Mouse (Mus musculus) monocyte, adult 5-6 weeks (primary cell): Measurements from ENCODE around the gene Rdh8. TPM values are rescaled to one million over a fixed set of nuclear protein-coding genes. Genes with fewer than 3 reads are reported as not detected.
A peak's percentile ranks its signal among the peaks of the same experiment; 100 is the strongest.
"Not testable (repeated sequence)": the region's sequence is repeated elsewhere in the genome, so short reads cannot be mapped to it uniquely, and the experiment has no call there.

Source experiments
- ATAC-seq: fragments of 153-309, 156-312 bp; replicated peaks from 2 replicates; pipeline ENCODE4 v1.8.0; 2017; ENCODE audit warnings: mild to moderate bottlenecking; ENCODE audit not compliant: low TSS enrichment, insufficient number of reproducible peaks, severe bottlenecking, poor library complexity, low FRiP score
- total RNA-seq: library from RNA; stranded (forward); fragments of 200-1000, 200-491, 200-594 nt; gene quantifications from 3 replicates; pipeline ENCODE4 v1.2.3, GENCODE M21; 2017

The Rdh8 gene
- total RNA-seq, 1 experiment from 2014 or later, result not detected

- peak; percentile 73; the same call in 1 of the 2 replicates for ATAC-seq
Observed at GRCm38 (mm10) chr9:20830901-20831643, 12.8 kb downstream of the Rdh8 start.

DNA sequence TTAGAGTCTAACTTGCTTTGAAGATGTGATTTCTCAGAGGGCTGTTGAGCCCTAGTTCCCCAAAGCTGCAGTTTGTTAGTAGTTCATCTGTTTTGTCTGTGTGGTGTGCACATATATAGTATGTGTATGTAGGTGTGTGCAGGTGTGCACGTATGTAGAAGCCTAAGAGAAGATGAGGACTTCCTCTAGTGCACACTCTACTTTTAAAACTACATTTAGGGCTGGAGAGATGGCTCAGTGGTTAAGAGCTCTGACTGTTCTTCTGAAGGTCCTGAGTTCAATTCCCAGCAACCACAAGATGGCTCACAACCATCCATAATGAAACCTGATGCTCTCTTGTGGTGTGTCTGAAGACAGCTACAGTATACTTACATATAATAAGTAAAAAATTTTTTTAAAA, 16.6 kb downstream of the Rdh8 start:
- no peak for ATAC-seq

GRCm38 (mm10) chr9:20835431-20835954, 17.2 kb downstream of the Rdh8 start:
- ATAC-seq, result not testable (repeated sequence)

DNA sequence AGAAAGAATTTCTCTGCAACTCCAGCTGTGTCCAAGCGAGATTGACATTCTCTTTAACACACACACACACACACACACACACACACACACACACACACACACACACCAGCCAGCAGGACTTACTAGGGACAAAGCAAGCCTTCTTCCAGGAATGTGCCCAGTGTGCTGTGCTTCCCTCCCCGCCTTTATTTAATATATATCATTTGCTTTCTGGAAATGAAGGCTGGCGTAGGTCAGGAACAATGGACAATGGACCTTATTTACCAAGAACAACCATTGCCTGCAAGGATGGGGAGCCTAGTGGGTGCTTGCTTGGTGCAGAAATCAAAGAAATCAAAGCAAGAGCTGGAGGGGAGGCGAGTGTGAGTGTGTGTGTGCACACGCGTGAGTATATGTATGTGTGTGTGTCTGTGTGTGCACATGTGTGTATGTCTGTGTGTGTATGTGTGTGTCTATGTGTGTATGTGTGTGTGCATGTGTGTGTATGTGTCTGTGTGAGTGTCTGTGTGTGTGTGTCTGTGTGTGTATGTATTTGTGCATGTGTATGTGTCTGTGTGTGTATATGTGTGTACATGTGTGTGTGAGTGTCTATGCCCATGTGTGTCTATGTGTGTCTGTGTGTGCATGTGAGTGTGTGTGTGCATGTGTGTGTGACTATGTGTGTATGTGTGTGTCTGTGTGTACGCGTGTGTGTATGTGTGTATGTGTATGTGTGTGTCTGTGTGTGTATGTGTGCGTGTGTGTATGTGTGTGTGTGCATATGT, 19.1 kb downstream of the Rdh8 start:
- ATAC-seq, result no peak

GRCm38 (mm10) chr9:20838931-20839330, 20.6 kb downstream of the Rdh8 start:
- ATAC-seq, result no peak

GRCm38 (mm10) chr9:20842211-20842610, 23.9 kb downstream of the Rdh8 start:
- ATAC-seq, result no peak

DNA sequence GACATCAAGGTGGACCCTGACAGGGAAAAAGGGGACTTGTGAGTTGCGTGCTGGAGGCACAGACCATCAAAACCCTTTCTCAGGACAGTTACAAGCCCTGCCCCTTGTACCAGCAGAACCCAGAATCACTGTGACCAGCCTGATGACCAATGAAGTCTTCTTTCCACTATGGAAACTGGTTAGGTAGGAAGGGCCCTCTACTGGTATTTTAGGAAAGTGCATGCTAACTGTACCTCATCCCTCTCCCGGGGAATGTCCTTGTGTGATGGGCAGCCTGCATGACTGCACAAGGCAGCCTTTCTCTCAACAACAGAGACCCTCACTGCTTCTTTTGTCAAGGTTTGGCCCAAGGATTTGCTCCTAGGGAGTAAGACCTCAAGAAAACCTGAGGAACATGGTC, 24.4 kb downstream of the Rdh8 start:
- no peak for ATAC-seq

DNA sequence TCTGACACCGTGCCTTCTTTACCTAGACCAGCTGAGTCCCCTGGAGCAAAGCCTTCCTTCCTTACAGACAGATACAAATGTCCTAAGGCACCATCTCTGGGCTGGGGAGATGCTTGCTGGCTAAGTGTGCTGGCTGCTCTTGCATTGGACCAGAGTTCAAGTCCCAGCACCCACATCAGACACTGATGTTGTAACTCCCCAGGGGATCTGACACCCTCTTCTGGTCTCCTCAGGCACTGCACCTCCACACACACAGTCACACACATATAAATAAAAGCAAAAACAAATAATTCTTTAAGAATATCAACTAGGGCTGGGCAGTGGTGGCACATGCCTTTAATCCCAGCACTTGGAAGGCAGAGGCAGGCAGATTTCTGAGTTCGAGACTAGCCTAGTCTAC, 31.9 kb downstream of the Rdh8 start:
- no peak for ATAC-seq

DNA sequence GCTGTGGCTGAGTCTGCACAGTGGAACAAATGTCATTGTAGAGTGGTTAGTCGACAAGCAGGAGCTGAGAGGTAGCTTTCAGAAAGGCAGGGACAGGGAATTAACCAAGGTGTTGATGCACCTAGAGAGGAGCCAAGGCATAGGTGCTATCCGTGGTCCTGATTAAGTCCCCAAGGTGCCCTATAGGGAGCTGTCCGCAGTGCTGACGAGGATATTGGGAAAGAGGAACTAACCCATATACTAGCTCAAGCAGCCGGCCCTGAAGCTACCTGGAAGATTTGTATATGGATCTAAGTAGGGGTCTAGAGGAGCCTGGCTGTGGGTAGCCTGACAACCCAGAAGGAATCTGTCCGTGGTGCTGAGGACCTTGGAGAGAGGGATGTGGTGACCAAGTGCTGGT, 38.8 kb downstream of the Rdh8 start:
- ATAC-seq, result peak; percentile 80

DNA sequence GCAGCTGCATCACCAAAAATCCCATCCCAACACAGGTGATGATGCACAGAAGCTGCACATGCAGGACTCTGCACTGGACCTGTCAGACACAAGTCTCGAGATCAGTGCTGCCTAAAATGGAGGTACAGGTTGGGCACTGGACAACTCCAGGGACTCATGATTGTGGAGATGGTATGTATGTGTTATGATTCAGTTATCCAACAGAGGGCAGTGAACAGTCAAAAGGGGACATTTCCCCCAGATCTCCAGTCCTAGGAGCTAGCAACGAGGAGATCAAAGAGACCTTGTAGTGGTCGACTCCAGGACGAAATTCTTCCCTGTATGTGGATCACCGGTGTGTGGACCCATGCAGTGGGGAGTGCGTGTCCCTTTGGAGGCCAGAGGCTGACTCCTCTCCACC, 41.6 kb downstream of the Rdh8 start:
- ATAC-seq, result no peak

DNA sequence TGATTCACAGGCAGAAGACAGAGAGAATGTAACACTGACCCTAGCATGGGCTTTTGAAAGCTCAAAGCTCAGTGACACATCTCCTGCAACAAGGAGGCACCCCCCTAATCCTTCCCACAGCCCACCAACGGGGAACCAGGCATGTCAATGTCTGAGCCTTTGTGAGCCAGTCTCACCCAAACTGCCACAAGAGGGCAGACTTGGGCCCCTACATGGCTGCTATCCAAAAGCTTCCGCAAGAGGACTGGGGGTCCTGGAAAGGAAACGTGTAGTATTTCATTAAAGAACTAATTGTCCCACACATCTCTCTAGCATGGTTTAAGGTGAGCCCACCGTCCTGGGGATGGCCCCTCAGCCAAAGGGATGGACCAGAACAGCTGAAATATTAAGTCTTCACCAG, 43.5 kb downstream of the Rdh8 start:
- no peak for ATAC-seq

- ATAC-seq, result no peak
Observed at GRCm38 (mm10) chr9:20862225-20862624, 43.9 kb downstream of the Rdh8 start.

DNA sequence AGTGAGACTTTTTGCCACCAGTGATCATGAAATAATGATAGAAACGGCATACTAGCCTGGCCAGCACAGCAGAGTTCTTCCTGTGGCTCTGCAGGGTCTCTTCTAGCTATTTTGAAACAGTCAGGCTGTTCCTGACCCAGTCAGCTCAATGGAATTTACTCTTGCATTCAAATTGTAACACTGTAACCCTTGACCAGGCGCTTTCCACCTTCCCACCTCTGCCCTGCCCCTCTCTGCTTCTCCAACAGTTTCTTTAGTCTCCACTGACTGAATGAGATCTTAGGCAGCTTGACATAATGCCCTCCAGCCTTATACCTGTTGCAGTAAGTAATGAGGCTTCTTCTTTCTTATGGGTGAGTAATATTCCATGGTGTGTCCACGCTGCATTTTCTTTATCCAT, 48.6 kb downstream of the Rdh8 start:
- ATAC-seq, result no peak

- no peak for ATAC-seq
Observed at GRCm38 (mm10) chr9:20868448-20869001, 50.2 kb downstream of the Rdh8 start, which contains the start of gene A230050P20Rik. A230050P20Rik (plus strand) TSS chr9:20868642.

GRCm38 (mm10) chr9:20869246-20869645, 50.9 kb downstream of the Rdh8 start:
- ATAC-seq, result no peak; the same call in 1 of the 2 replicates

- ATAC-seq, result no peak
Observed at GRCm38 (mm10) chr9:20870211-20871173, 52.2 kb downstream of the Rdh8 start.

- ATAC-seq, result no peak
Observed at GRCm38 (mm10) chr9:20872991-20873390, 54.7 kb downstream of the Rdh8 start.

- ATAC-seq, result no peak
Observed at GRCm38 (mm10) chr9:20873521-20873920, 55.2 kb downstream of the Rdh8 start.
